ENCODE assay signal across 8 mouse cellular contexts in the genomic region with DNA sequence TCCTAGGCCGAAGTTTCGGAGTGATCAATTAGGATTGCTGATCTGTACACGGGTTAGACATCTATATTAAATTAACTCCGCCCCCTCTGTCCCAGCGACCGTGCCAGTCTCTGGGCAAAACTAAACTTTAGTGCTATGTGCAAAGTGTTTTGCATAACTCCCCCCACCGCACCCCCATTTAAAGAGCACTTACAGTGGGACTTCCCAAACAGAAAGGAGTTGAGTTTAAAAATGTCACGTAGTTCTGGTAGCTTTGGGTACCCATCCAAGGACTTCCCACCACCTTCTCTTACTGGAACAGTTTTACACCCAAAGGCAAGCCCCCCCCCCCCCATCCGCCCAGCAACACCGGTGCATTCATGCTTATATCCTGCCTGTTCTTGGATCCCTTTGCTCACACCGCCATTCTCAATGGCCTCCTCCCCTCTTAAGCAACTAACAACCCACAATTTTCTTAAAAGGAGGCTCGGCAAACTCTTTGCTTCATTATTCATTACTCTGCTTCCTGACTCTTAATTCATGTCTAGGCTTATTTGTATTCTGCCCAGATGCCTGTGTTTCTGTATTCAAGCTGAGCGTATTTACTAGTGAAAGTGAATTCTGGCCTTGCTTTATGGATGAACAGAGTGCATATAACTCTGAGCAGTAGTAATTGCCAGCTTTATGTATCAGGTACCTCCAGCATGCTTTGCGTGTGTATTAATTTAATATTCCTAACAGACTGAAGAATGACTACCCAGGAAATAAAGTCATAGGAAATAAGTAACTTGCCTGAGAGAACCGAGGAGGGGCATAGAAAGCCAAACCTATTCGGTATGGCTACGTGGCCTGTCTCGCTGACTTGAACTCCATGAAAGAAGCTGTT. TPM values are rescaled to one million over a fixed set of nuclear protein-coding genes. Genes with fewer than 3 reads are reported as not detected.
DNase-seq lines count a peak whose midpoint lies in the region; ATAC-seq and TF ChIP-seq lines count a peak whose summit lies in the region.

No protein-coding gene starts in this region.

- WGBS in forebrain, embryonic 15.5 days = 15% methylated on average over 18 of the region's 18 CpGs
- 32% methylated on average over 18 of the region's 18 CpGs for WGBS in midbrain, embryonic 11.5 days

- no peak for ATAC-seq in erythroblast, adult 5-6 weeks (replicated peaks; ENCODE audit: low FRiP score, poor library complexity, severe bottlenecking)
- ATAC-seq in forebrain, embryonic 15.5 days (replicated peaks) = peak; percentile 2; the same call in 1 of the 2 replicates
- ATAC-seq in midbrain, embryonic 11.5 days (ENCODE audit: low FRiP score) = no peak

- no peak for DNase-seq in ES-E14 (ENCODE audit: low read depth, low spot score)
- peak; percentile 90 for DNase-seq in kidney, postnatal 10 days
- DNase-seq in midbrain, embryonic 11.5 days (ENCODE audit: low spot score, missing footprints) = peak; percentile 89
- DNase-seq in right cerebral cortex, adult 2 months (ENCODE audit: low spot score in 2 of 2) = no peak
- no peak for DNase-seq in gastrocnemius, adult 18-20 months (ENCODE audit: low spot score)

- peak overlapping the region; percentile 60 for H3K4me2 ChIP-seq in forebrain, embryonic 15.5 days (replicated peaks)
- peak overlapping the region; percentile 45 for H3K4me2 ChIP-seq in midbrain, embryonic 11.5 days

- H3K27me3 ChIP-seq in erythroblast, embryonic 14.5 days (ENCODE audit: control insufficient read depth) = no peaks in the 10 kb centered on the region
- no peaks in the 10 kb centered on the region for H3K27me3 ChIP-seq in forebrain, embryonic 15.5 days
- H3K27me3 ChIP-seq in midbrain, embryonic 11.5 days (ENCODE audit: control insufficient read depth, insufficient read depth, low read length) = no peaks in the 10 kb centered on the region

- in situ Hi-C loops in ES-E14 (cut with MboI; ENCODE audit: low sequenced_read_pairs in 2 of 2, unreplicated experiment in 2 of 2) = no loop called here

- H3K4me1 ChIP-seq in erythroblast, embryonic 14.5 days (ENCODE audit: control insufficient read depth) = peaks cover 20% of the 10 kb centered on the region
- H3K4me1 ChIP-seq in ES-E14 (ENCODE audit: control insufficient read depth in 2 of 2, insufficient read depth in 2 of 2, low read length in 2 of 2, poor library complexity in 1 of 2) = peaks cover 0 to 5% of the 10 kb centered on the region in 2 experiments; a peak in 1 of 4 replicates
- H3K4me1 ChIP-seq in forebrain, embryonic 15.5 days = peaks cover 34% of the 10 kb centered on the region
- peaks cover 11% of the 10 kb centered on the region for H3K4me1 ChIP-seq in midbrain, embryonic 11.5 days (ENCODE audit: control insufficient read depth, insufficient read depth, low read length)

- H3K4me3 ChIP-seq in erythroblast, embryonic 14.5 days (replicated peaks) = peak overlapping the region; percentile 90
- peak overlapping the region in 1 of 2 experiments; percentile 53; a peak in 2 of 4 replicates for H3K4me3 ChIP-seq in ES-E14 (ENCODE audit: insufficient read depth in 1 of 2, low read depth in 1 of 2, low read length in 2 of 2, poor library complexity in 1 of 2, severe bottlenecking in 1 of 2)
- peak overlapping the region; percentile 83 for H3K4me3 ChIP-seq in forebrain, embryonic 15.5 days
- H3K4me3 ChIP-seq in midbrain, embryonic 11.5 days (ENCODE audit: low read depth, low read length) = peak overlapping the region; percentile 96

- H3K36me3 ChIP-seq in erythroblast, embryonic 14.5 days (ENCODE audit: control insufficient read depth) = no peaks in the 10 kb centered on the region
- no peaks in the 10 kb centered on the region; the same call in 1 of the 2 replicates for H3K36me3 ChIP-seq in ES-E14 (ENCODE audit: control insufficient read depth, insufficient read depth, low read length, poor library complexity, severe bottlenecking)
- H3K36me3 ChIP-seq in forebrain, embryonic 15.5 days = no peaks in the 10 kb centered on the region
- H3K36me3 ChIP-seq in midbrain, embryonic 11.5 days (ENCODE audit: control insufficient read depth, insufficient read depth, low read length) = no peaks in the 10 kb centered on the region

- H3K9ac ChIP-seq in ES-E14 (ENCODE audit: insufficient read depth, low read depth, low read length, poor library complexity, severe bottlenecking) = peak overlapping the region; percentile 32
- H3K9ac ChIP-seq in forebrain, embryonic 15.5 days (replicated peaks) = peak overlapping the region; percentile 95; the same call in 1 of the 2 replicates
- peak overlapping the region; percentile 65 for H3K9ac ChIP-seq in midbrain, embryonic 11.5 days (ENCODE audit: low read length)

- peak overlapping the region; percentile 79 for H3K27ac ChIP-seq in ES-E14 (ENCODE audit: insufficient read depth, low read depth, low read length, poor library complexity, severe bottlenecking)
- H3K27ac ChIP-seq in forebrain, embryonic 15.5 days (replicated peaks) = peak overlapping the region; percentile 99
- peak overlapping the region; percentile 96 for H3K27ac ChIP-seq in midbrain, embryonic 11.5 days (ENCODE audit: low read depth, low read length)

- no peaks in the 10 kb centered on the region for H3K9me3 ChIP-seq in erythroblast, embryonic 14.5 days (ENCODE audit: control insufficient read depth, low read length)
- no peaks in the 10 kb centered on the region for H3K9me3 ChIP-seq in ES-E14 (ENCODE audit: control insufficient read depth, insufficient read depth, low read depth, low read length)
- no peaks in the 10 kb centered on the region for H3K9me3 ChIP-seq in forebrain, embryonic 15.5 days
- no peaks in the 10 kb centered on the region for H3K9me3 ChIP-seq in midbrain, embryonic 11.5 days (ENCODE audit: control insufficient read depth, low read length)

TF ChIP-seq in ES-E14, 5 proteins besides CTCF, POLR2A, EP300 and RAD21:
- TF ChIP-seq HCFC1 (IDR thresholded peaks at IDR 0.05; ENCODE audit: borderline replicate concordance, insufficient read depth, low read length) = no peak
- TF ChIP-seq ZNF384 (IDR thresholded peaks at IDR 0.05; ENCODE audit: low read depth, low read length) = no peak
- TF ChIP-seq MAFK (IDR thresholded peaks at IDR 0.05; ENCODE audit: insufficient read depth, low read depth, low read length) = no peak
- TF ChIP-seq ZC3H11A (IDR thresholded peaks at IDR 0.05; ENCODE audit: borderline replicate concordance, low read depth, low read length) = no peak
- no peak for TF ChIP-seq CHD2 (IDR thresholded peaks at IDR 0.05; ENCODE audit: low read depth, low read length)
TF ChIP-seq in ES-E14: peak in this region for 0.

RNA-seq across cellular contexts. Expression of a gene that starts 38.4 kb away (rescaled TPM):
- 0.01 TPM in 1 of 2 replicates, not detected in the other for polyA plus RNA-seq in erythroblast, embryonic 14.5 days (2012)
- total RNA-seq in erythroblast, adult 5-6 weeks (2015; ENCODE audit: low replicate concordance) = 1.9 and 2.5 TPM in 2 replicates
- 2.4 and 2.6 TPM in 2 replicates for total RNA-seq in erythroblast, adult 5-6 weeks (2017; ENCODE audit: low replicate concordance)
- total RNA-seq in ES-E14 (2012; rRNA removed) = 71.5 and 114 TPM in 2 replicates
- 54.1 and 58.3 TPM in 2 replicates for polyA plus RNA-seq in forebrain, embryonic 15.5 days (2015; fragmentation: Nextera tagmentation; extraction: Ambion mirVana)
- polyA plus RNA-seq in midbrain, embryonic 11.5 days (2014; fragmentation: Nextera tagmentation; extraction: Ambion mirVana) = 84.7 and 93.5 TPM in 2 replicates
- 1 to 10 TPM; 4.0 to 5.3 TPM for total RNA-seq in gastrocnemius, adult 18-20 months (2021)

Comparison
In these comparisons a context has a peak if more than half of its experiments do, and no peak if none do; other contexts are left out.
1. DNase-seq: peak in kidney, postnatal 10 days (single experiment) and midbrain, embryonic 11.5 days (single experiment); none in ES-E14 (single experiment), right cerebral cortex, adult 2 months (0 of 2) and gastrocnemius, adult 18-20 months (single experiment).
2. H3K9ac ChIP-seq: peak in every context shown above with its lines; median percentile 95 in forebrain, embryonic 15.5 days; 65 in midbrain, embryonic 11.5 days; 32 in ES-E14.
3. RNA of a gene that starts 38.4 kb away (total RNA-seq): 71.5 to 114 TPM in ES-E14; 4.0 to 5.3 TPM in gastrocnemius, adult 18-20 months and 1.9 to 2.6 TPM in erythroblast, adult 5-6 weeks; every median in the first group is over 10 times any median in the second.
4. Peak in every context shown above with its lines, with median percentiles within 50 percentile points of each other: H3K27ac ChIP-seq.